Mouse (Mus musculus) mouse embryonic stem cell (cell line): Measurements from ENCODE around the gene Bricd5.
"Not testable (repeated sequence)": the region's sequence is repeated elsewhere in the genome, so short reads cannot be mapped to it uniquely, and the experiment has no call there.

Experiments
- in situ Hi-C, 2 experiments: fragments of 300-500 bp; cut with MboI; formaldehyde crosslinking; loops; 1 replicate in 1 of 2; 3 replicates in 1 of 2; pipeline ENCODE4 v1.14.3; 2019 to 2020; ENCODE audit warnings: low sequenced_read_pairs in 2 of 2, low pct_unique_long_range_greater_than_20kb in 1 of 2, mixed read lengths in 1 of 2; ENCODE audit not compliant: unreplicated experiment in 1 of 2

Gene Bricd5

DNA sequence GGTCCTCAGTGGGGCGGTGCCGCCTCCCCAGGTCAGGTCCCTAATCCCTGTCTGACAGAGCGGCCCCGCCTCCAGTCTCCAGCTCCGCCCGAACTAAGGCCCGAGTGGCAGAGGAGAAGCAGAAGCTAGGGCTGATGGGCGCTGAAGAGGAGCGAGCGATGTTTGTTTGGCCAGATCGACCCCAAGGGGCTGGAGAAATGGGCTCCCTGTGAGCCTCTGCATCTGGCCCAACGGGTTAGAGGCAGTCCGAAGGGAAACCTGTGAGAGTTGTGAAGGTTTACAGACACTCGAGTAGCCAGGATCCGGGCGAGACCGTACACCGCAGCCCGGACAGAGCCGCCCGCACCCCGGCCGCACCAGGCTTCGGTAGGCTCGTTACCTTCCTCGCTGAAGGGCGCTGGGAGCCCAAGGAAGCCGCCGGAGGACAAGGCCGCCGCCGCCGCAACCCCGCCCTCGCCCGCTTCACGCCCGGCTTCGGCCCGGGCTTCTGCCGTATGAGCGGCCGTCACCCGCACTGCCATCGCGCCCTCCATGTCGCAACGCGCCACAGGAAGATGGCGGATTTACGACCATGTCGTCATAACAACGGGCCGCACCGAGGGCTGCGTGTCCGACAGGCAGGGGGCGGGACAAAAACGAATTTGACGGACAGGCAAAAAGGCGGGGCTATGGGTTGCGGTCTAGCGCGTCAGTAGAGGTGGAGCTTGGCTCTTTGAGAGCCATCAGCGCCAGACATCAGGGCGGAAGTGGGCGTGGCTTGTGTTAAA lies 18.7 kb upstream of the Bricd5 start:
- in situ Hi-C loops: no loop called here

DNA sequence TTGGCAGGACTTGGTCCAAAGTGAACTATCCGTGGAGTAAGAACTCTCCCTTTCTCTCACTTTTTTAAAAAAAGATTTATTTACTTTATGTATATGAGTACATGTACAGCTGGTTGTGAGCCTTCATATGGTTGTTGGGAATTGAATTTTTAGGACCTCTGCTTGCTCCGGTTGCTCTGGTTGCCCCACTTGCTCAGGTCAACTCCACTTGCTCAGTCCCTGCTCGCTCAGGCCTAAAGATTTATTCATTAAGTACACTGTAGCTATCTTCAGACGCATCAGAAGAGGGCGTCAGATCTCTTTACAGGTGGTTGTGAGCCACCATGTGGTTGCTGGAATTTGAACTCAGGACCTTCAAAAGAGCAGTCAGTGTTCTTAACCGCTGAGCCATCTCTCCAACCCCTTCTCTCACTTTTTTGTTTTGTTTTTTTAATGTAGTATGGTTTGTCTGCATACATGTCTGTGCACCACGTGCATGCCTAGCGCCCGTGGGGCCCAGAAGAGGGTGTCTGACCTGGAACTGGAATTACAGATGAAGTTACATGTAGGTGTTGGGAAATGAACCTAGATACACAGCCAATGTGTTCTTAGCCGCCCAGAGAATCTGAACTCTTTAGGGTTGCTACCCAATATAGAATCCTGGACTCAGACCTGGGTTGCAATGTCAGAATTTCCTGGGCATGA lies 18.0 kb upstream of the Bricd5 start:
- in situ Hi-C loops: not testable (repeated sequence)

DNA sequence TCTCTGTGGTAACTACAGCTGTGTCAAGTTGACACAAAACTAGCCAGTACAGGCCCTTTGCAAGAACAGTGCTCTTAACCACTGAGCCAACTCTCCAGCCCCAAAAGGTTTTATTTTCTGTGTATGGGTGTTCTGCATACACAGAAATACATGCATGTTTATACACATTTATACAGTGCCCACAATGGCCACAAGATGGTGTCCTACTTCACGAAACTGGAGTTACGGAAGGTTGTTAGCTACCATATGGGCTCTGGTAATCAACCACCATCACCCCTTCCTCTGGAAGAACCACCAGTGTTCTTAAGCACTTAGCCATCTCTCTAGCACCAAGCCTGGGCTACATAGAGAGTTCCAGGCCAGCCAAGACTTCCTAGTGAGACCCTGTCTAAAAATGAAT lies 12.1 kb upstream of the Bricd5 start:
- in situ Hi-C loops: no loop called here

DNA sequence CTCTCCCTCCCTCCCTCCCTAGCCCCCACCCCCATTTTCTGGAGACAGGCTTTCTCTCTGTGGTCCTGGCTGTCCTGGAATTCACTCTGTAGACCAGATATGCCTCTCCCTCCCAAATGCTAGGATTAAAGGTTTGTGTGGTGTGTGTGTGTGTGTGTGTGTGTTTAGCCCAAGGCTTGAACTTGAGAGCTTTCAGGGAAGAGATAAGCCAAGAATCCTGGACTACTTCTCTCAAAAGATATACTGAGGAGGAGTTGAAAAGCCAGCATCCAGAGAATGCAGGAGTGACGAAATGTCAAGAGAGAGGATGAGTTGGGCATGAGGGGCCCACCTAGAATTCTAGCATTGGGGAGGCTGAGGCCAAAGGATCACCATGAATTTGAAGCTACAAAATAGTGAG lies 10.8 kb upstream of the Bricd5 start:
- in situ Hi-C loops: no loop called here

DNA sequence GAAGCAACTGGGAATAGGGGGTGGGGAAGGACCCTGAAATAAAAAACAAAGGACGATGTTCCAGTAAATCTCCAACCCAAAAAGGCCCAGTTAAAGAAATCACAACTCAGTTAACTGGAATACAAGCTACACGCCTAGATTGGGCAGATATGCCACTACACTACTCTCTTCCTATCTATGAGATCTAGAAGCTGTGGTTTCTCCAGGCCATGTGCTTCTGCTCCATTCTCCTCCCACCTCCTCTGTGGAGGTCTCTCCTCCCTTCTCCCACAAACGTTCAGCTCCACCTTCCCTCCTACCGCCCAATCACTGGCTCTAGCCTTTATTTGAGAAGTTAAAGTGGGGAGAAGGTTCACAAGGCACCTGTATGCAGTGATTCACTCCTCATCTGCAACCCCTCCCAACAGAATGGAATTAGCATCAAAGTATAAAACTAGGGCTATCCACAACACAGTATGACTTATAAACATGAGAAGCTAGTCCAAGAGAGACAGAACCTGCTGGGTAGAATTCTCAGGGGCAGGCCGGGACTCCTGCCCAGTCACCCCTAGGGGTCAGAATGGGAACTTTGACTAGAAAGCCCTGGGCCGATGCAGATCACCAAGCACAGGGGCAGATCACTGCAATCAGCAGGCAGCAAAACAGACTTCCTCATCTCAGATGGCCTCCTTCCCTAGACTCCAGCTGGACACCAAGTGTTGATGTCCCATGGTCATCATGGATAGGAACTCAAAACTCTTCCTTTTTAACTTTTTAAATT lies 10.1 kb upstream of the Bricd5 start:
- in situ Hi-C loops: no loop called here

DNA sequence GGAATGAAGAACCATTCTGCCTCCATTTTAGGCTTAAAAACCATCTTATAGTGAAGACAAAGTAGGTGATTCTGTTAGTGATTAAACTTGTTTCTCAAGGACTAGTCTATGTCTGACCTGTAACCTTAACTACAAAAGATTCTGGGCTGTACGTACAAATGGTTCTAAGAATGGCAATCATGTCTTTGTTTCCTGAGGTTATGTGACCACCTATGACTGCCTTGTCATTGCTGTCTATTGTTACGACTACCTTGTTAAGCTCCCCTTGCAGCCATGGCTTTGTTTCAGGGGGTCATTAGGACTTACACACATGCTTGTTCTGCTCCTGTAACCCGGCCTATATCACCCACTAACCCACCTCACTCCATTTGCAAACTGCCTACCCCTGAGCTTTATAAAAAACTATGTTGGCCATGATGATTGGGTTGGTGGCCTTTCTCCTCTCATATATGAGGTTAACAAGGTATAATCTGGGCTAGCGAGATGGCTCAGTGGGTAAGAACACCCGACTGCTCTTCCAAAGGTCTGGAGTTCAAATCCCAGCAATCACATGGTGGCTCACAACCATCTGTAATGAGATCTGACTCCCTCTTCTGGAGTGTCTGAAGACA lies 4.9 kb upstream of the Bricd5 start:
- in situ Hi-C loops: no loop called here

DNA sequence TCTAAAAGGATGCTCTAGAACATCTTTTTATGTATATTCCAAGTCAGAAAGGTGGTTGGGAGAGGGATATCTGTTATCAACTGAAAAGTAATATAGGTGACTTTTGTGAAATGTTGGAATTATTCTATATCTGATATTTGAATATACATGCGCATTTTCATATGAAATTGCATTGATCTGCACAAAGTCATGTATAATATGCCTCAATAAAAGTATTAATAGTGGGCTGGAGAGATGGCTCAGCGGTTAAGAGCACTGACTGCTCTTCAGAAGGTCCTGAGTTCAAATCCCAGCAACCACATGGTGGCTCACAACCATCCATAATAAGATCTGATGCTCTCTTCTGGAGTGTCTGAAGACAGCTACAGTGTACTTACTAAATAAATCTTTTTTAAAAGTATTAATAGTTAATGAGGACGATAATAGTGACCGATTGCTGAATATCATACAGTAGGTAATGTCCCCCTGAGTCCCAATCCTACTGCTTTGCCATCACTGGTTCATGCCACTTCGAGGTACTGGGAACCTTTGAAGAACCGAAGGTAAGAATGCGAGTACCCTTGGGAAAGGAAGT lies 4.3 kb upstream of the Bricd5 start:
- in situ Hi-C loops: no loop called here

DNA sequence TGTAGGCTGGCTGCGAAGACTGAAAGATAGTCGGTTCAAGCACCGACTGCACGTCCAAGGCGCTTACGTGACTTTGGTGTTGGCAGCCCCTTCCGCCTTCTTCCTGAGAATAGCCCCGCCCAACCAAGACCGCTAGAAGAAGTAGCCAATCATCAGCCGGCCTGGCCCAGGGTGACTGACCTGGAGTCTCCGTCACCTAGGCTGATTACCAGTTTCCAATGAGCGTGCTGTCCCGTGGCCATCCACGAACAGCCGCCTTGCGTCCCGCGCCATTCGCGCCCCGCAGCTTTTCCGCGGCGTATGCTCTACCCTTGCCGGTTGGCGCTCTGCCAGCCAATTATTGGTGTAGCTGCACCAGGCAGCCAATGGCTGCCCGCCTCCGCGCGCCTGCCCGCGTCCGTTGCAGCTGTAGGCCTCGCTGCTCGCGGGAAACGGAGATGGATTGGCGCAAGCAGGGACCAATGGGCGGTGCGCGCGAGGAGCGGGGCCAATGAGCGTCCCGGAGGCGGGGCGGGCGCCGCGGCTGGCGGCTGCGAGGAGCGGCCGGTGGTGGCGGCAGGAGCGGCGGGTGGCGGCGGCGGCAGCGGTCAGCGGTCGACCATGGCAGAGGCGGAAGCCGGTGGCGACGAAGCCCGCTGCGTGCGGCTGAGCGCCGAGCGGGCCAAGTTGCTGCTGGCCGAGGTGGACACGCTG lies 3.6 kb upstream of the Bricd5 start, which contains the start of the genes E4f1 and Pgp:
Gene E4f1 (minus strand): TSS at position 404 of the 693 bp plus-strand sequence.
Gene Pgp (plus strand): TSS at position 483 of the 693 bp plus-strand sequence.
- in situ Hi-C loops: no loop called here

DNA sequence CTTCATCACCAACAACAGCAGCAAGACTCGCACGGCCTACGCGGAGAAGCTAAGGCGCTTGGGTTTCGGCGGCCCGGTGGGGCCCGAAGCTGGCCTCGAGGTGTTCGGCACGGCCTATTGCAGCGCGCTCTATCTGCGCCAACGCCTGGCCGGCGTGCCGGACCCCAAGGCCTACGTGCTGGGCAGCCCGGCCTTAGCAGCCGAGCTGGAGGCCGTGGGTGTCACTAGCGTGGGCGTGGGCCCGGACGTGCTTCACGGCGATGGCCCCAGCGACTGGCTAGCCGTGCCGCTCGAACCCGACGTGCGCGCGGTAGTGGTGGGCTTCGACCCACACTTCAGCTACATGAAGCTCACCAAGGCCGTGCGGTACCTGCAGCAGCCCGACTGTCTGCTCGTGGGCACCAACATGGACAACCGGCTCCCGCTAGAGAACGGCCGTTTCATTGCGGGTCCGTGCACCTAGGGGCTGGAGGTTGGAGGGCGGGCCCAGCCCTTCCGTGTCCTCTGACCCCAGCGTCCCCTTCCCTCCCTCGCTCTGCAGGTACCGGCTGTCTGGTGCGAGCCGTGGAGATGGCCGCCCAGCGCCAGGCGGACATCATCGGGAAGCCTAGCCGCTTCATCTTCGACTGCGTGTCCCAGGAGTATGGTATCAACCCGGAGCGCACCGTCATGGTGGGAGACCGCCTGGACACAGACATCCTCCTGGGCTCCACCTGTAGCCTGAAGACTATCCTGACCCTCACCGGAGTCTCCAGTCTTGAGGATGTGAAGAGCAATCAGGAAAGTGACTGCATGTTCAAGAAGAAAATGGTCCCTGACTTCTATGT lies 2.8 kb upstream of the Bricd5 start:
- in situ Hi-C loops: no loop called here

DNA sequence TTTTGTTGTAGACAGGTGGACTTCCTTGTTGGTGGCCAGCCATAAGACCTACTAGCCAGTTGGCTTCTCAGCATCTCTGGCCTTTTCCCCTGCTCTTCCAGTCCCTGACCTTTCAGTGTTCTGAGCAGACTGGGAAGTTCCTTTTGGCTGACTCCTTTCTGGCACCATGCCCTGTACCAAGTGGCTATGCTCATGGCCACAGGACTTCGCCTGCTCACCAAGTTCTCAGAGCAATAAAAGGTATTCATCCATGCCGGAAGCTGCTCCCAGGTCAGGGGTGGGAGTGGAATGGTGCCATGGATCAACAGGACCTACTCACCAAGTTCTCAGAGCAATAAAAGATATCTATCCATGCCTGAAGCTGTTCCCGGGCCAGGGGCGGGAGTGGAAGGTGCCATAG lies 1.2 kb upstream of the Bricd5 start:
- in situ Hi-C loops: no loop called here

DNA sequence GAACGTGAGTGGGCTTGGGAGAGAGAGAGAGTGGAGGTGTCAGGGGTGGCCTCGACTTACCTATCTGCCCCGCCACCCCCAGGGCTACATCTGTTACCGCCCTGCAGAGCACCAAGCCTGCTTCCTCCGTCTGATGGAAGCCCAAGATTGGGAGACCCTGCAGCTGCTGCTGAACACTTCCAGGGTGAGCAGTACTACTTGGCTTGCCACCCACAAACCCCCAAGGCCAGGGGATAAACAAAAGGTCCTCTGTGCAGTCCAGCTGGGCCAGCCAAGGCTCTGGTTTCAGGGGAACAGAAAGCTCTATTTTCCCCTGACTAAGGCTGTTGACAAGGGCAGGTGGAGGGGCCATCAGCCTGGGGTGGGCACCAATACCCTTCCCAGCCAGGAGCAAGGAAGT lies 873 bp downstream of the Bricd5 start:
- in situ Hi-C loops: no loop called here

DNA sequence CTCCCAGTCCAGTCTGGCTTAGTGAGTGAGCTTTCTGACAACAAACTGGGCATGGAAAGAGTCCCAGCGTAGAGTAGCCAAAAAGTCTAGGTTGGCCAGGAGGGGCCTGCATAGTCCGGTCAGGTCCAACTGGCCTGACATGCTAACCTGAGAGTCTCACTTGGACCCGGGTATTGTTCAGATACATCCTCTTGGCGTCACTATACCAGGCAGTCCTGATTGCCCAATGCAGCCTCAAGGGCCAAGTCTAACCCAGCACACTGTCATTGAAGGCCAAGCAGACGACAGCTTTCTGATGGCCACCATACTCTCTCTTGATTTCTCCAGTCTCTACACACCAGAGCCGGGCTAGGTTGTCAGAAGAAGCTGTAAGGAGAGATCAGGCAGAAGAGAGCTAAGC lies 1.9 kb downstream of the Bricd5 start:
- in situ Hi-C loops: no loop called here

DNA sequence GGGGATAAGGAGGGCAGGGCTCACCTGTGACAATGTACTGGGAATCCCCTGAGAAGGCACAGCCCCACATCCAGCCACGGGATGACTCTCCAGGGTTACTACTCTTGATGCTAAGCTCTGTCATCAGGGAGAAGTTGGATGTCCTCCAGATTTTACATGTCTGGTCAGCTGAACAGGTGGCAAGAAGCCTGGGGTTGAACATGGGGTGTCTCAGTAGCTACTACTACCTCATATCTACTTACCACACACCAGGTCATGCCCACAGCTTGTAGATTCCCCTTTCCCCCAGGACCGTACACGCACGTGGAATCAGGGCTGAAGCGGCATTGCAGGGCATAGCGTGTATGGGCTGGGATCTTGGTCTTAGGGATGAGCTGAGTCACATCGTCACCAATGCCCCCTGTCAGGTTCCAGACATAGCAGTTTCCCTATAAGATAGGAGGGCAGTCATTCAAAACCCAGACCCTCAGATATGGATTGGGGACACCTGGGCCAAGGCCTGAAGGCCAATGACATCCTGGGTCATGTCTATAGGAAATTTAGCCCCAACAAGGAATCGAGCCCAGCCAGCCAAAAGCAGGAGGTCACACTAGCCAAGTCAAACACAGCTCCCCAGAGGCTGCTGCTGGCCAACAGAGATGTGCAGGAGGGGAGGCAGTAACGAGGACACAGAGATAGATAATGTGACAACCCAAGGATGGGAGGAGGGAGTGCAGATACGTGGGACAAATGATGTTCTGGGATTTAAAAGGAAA lies 2.5 kb downstream of the Bricd5 start:
- in situ Hi-C loops: no loop called here

DNA sequence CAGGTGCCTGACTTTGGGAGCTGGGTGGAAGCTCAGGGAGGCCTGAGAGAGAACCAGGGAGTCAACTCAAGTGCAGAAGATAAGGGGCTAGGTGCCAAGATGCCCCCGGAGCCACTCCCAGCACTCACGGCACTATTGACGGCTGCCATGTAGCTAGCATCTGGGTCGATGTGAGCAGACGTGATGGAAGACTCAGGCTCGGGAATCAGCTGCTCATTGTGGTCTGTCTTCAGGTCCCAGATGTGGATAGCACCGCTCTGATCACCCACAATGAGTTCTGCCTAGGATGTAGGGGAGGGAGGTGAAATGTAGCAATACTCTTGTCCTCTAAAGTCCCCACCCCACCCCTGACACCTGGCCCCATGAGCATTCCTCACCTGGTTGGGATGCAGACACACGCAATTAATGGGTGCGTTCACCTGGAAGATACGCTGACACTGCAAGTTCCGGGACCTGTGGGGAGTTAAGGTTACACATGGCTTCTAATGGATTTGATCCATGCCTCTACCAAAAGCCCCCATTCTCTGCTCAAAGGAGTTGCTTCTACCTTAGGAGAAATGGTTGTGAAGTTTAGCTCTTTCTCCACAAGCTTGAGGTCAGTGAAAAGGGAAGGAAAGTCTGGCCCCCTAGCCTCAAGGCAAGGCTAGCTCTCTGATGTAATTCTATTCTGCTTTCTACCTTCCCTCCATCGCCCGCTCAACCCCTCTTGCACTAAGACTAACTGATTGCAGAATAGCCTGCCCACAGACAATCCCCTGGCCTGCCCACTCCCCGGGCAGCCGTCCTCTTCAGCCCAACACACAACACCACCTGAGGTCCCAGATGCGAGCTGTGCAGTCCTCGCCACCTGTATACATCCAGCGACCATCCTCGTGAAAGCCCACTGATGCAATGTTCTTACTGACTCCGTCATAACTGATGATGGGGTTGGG lies 3.6 kb downstream of the Bricd5 start:
- in situ Hi-C loops: no loop called here

DNA sequence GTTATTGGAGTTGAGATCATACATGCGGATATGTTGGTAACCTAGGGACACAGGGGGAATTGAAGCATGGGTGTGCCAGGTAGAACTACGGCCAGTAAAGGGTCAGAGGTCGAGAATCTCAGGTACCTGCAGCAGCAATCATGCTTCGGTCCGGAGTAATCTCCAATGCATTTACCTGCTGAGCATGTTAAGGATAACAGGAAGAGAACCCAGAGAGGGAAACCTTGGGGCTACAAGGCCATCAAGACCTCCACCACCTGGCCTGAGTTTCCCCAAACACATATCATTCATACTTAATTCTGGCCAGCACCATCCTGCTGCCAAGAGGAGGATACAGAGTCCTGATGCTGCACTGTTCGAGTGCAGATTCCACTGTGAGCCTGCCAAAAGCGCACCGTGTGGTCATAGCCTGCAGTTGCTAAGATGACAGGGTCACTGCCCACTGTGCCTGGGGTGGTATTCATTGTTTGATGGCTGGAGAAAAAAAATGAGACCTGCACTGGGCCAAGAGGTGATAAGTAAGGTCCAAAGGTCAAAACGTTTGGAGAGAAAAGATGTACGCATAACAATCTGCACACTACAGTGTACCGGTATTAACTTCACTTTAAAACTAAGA lies 4.4 kb downstream of the Bricd5 start:
- in situ Hi-C loops: no loop called here
